Mouse (Mus musculus) bone marrow macrophage, adult 2 months (primary cell): Measurements from ENCODE around the gene Olfr761.

Source experiments
- CTCF ChIP-seq: IDR thresholded peaks from 2 replicates; pipeline ENCODE4 v1.5.1; 2012; ENCODE audit warnings: low read depth, mild to moderate bottlenecking, low read length, moderate library complexity
- POLR2A ChIP-seq: IDR thresholded peaks from 2 replicates; pipeline ENCODE4 v1.6.1; 2012; ENCODE audit warnings: mild to moderate bottlenecking, low read depth, low read length, borderline replicate concordance

- TF ChIP-seq POLR2A (no peak), CTCF (no peak)
These were observed 32.6 kb downstream of the Olfr761 start, which contains the start of gene Olfr128 for GRCm38 (mm10) chr17:37920248-37920647.
